Mouse (Mus musculus): Measurements from ENCODE around the gene Asphd2.
"Not testable (repeated sequence)": the region's sequence is repeated elsewhere in the genome, so short reads cannot be mapped to it uniquely, and the experiment has no call there.

Gene Asphd2

GRCm38 (mm10) chr5:112394779-112395443, at the start of gene Asphd2:
Gene Asphd2, minus strand, starts transcription at chr5:112394866.
- peak in 1 of 2 experiments; percentile 7 for DNase-seq (ENCODE audit: low spot score in 2 of 2)

DNA sequence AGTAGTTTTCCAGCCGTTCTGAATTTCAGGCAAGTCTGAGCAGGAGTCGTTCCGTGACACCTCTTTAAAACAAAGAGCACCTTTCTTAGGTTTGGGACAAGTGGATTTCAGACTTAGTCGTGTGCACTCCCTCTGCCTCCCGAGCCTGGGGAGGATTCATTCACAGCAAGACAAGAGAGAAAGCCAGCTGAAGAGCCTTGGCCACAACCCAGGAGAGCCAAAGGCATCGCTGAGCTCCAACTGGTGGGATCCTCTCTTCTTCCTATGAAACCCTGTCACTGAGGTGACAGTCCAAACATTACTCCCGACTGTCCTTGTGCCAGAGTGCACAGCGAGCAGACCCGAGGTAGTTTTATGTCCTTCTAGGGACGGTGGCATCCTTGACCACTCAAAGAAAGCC, 43.9 kb upstream of the Asphd2 start:
- no peak for DNase-seq (ENCODE audit: low spot score in 2 of 2)

GRCm38 (mm10) chr5:112433004-112433403, 38.3 kb upstream of the Asphd2 start:
- DNase-seq (ENCODE audit: low spot score in 2 of 2): peak; percentile 52 to 60

DNA sequence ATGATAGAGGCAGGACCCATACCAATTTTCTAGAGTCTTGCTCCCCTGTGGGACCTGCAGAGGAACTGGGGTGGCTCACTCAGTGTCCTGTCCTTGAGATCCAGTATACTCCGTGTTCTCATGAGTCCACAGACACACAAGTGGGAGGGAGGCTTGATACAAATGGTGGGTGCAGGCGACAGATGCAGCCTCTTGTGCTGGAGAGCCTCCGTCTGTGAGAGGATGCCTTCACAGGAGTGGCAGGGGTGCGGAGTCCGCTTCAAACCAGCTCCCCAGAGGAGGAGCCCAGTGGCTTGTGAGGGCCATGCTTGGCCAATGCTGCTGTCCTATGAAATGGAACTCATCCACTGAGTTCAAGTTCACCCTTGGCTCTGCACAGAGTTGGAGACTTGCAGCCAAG, 37.4 kb upstream of the Asphd2 start:
- no peak for DNase-seq (ENCODE audit: low spot score in 2 of 2)

DNA sequence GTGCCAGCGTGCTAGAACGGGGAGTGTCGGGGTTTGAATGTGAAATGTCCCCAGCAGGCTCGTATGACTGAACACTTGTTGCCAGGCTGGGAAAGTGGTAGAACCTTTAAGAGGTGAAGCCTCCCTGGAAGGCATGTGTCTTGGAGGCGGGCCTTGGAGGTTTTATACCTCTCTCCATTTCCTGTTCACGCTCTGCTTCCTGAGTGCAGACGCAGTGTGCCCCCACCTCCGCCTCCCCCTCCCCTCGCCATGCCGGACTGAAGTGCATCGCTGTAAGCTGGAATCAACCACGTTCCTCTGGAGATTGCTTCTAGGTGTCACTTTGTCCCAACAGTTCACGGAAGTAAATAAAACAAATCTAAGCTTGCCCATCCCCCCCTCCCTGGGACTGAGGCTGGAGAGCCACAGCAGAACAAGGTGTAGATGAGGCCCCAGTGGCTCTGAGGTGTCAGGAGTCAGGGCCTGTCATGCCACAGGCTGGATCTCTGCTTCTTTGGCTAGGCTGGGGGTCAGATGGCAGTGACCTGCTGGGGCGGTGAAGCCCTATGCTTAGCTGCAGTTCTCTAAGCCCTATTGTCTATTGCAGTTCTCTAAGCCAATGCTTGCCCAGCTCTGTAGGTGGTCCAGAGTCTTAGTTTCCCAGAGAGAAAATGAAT, 36.6 kb upstream of the Asphd2 start:
- no peak for DNase-seq (ENCODE audit: low spot score in 2 of 2)

GRCm38 (mm10) chr5:112428944-112429343, 34.3 kb upstream of the Asphd2 start:
- peak; percentile 13 to 22 for DNase-seq (ENCODE audit: low spot score in 2 of 2)

DNA sequence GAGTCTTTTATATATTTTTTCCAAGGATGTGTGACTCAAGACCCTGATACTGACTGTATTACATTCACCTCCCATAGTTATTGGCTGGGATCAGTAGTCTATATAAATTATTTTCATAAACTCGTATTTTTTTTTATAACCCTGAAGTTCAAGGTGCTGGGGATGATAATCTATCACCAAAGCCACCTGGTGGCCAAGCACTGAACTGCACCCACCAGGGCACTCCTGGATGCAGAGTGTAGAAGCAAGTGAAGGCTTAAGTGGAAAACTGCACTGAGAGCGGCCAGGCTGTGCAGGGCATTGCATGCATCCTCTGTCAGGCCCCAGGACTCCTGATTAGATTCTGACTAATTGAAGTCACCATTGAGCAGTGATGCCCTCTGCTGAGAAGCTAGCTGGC, 32.6 kb upstream of the Asphd2 start:
- DNase-seq (ENCODE audit: low spot score in 2 of 2): peak in 1 of 2 experiments; percentile 25

DNA sequence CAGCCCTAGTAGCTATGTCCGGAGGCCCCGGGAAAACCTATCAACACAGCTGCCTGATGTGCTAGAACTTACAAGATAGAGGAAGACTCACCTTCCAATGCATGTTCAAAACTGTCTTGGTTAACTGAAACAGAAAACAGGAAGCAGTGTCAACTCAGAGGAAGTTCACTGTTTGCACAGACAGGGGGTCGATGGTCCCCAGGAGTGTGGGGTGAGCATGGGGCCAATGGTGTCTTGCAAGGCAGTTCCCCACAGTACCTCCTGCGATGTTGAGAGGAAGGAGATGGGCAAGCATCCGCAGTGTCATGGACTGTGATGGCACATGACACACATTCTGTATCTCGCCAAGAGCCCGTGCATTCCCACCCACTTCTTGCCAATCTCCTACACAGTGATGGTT, 32.0 kb upstream of the Asphd2 start:
- DNase-seq (ENCODE audit: low spot score in 2 of 2): no peak

DNA sequence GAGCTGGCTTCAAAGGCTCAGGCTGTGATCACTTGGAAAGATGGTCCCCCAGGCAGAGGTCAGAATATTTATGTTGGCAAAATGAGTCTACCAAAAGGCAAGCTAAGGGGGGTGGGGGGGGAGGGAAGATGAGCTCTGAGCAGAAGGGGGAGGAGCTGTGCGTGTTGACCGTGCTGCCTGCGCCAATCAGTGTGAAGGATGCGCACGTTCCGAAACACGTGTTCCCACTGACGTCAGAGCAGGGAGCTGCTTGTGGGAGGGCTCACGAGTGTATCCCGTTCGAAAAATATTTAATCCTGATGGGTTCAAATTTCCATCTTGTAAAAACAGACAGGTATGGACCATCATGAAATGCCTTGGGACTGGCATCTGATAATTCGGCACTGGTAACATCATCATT, 24.9 kb upstream of the Asphd2 start:
- no peak for DNase-seq (ENCODE audit: low spot score in 2 of 2)

- DNase-seq (ENCODE audit: low spot score in 2 of 2): no peak
Measured at GRCm38 (mm10) chr5:112418023-112418422, 23.4 kb upstream of the Asphd2 start.

GRCm38 (mm10) chr5:112416673-112417072, 22.0 kb upstream of the Asphd2 start:
- no peak for DNase-seq (ENCODE audit: low spot score in 2 of 2)

GRCm38 (mm10) chr5:112412781-112413180, 18.1 kb upstream of the Asphd2 start:
- not testable (repeated sequence) for DNase-seq (ENCODE audit: low spot score in 2 of 2)

- DNase-seq (ENCODE audit: low spot score in 2 of 2): no peak
Measured at GRCm38 (mm10) chr5:112411514-112412335, 17.1 kb upstream of the Asphd2 start.

GRCm38 (mm10) chr5:112411072-112411471, 16.4 kb upstream of the Asphd2 start:
- no peak for DNase-seq (ENCODE audit: low spot score in 2 of 2)

DNA sequence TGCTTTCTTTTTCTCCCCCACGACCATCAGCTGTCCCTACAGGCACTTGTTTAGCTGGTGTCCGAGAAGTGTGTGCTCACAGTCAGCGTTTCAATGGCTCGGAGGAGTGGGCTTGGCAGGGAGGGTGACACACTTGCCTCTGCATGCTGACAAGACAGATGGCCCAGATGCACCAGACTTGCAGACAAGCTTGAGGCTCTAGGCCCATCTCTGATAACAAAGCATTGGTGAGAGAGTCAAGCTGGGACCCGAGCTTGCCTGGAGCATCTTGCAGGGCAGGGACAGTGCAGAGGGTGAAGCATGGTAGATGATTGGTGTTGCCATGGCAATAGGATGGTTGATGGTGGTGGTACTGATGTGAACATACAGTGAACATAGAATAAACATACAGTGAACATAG, 14.6 kb upstream of the Asphd2 start:
- no peak for DNase-seq (ENCODE audit: low spot score in 2 of 2)

DNA sequence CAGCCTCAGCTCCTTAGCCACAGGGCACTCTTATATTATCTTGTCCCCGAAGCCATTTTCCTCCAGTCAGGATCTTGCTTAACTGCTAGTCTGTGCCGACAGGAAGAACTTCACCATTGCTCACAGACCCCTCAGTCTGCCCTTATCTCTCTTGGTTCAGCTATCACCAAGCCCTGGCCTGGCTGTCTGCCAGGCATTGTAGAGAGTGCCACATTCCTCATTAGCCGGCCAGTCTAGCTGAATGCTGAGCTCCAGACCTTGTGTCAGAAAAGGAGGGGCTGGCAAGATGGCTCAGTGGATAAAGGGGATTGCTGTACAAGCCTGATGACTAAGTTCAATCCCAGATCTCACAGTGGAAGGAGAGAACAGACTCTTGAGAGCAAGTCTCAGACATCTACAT, 11.4 kb upstream of the Asphd2 start:
- no peak for DNase-seq (ENCODE audit: low spot score in 2 of 2)

DNA sequence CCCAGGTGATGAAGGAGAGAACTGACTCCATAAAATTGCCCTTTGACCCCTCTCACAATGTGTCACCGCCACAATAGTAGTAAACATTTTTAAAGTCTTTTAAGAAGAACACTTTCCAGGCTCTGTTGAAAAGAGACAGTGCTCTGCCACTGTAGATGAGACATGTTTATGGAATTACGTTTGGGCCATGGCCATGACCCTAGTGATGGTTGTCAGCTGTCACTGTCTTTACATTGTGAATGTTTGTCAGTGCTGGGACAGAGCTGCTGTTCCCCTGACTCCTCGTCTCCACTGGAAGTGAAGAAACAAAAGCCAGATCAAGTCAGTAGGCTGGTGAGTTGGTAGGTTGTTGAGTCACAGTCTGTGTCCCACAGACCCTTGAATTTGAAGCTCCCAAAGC, 7.8 kb upstream of the Asphd2 start:
- DNase-seq (ENCODE audit: low spot score in 2 of 2): no peak

GRCm38 (mm10) chr5:112399284-112399683, 4.6 kb upstream of the Asphd2 start:
- no peak for DNase-seq (ENCODE audit: low spot score in 2 of 2)

- no peak for DNase-seq (ENCODE audit: low spot score in 2 of 2)
Measured at GRCm38 (mm10) chr5:112396066-112396465, 1.4 kb upstream of the Asphd2 start.

DNA sequence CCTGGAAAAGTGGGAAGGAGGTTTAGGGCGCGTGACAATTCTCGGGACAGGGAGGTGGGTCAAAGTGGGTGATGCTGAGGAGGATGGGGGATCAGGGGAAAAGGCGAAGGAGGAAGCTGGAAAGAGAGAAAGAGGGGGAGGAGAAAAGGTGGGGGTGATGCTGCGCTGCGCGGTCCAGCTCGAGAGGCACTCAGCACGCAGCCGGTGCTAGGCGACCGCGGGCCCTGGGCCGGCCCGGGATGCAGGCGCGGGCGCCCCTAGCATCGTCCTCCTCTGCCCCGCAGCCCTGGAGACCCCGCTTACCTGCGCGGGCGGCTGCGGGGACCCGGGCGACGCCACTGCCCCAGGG, 277 bp downstream of the Asphd2 start:
- no peak for DNase-seq (ENCODE audit: low spot score in 2 of 2)

- DNase-seq (ENCODE audit: low spot score in 2 of 2): no peak
Measured at GRCm38 (mm10) chr5:112393741-112394414, 788 bp downstream of the Asphd2 start.

- no peak for DNase-seq (ENCODE audit: low spot score in 2 of 2)
Measured at GRCm38 (mm10) chr5:112391676-112392323, 2.9 kb downstream of the Asphd2 start.
